Mouse (Mus musculus): ENCODE measurements around the gene Nfu1. TPM values are rescaled to one million over a fixed set of nuclear protein-coding genes. Genes with fewer than 3 reads are reported as not detected.

Nfu1 gene
- polyA plus RNA-seq, 1 experiment from 2014 or later: 86.4 TPM

DNA sequence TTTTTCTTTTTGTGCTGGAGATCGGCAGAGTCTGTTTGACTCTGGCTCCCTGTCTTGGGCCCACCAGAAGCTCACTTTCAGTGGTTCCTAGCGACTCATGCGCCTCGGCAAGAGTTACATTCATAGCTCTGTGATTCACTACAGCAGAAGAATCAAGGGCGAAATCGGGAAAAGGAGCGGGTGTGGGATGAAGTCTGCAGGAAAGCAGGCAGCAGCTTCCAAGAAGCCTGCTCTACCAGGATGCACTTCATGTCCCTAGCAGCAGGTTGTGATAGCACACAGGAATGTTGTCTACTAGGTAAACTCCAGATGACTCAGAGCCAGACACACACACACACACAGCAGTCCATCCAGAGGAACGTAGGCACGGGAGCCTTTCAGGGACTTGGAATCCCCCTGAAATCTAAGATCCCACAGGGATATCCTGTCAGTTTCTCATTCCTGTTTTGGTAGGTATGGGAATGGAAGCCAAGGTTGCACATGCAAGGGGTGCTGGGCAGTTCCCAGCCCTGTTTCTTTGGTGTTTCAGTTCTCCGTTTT lies 42.9 kb downstream of the Nfu1 start:
- Histone ChIP-seq H3K27ac (no peak overlapping the region), H3K36me3 (replicated peaks) (peaks cover 51% of the 10 kb centered on the region), H3K4me1 (no peaks in the 10 kb centered on the region), H3K4me3 (replicated peaks) (no peak overlapping the region), H3K4me2 (no peak overlapping the region), H3K9me3 (no peaks in the 10 kb centered on the region), H3K9ac (no peak overlapping the region), H3K27me3 (no peaks in the 10 kb centered on the region)
- WGBS: 94% methylated on average over 10 of the region's 10 CpGs
- ATAC-seq (ENCODE audit: low FRiP score): no peak

DNA sequence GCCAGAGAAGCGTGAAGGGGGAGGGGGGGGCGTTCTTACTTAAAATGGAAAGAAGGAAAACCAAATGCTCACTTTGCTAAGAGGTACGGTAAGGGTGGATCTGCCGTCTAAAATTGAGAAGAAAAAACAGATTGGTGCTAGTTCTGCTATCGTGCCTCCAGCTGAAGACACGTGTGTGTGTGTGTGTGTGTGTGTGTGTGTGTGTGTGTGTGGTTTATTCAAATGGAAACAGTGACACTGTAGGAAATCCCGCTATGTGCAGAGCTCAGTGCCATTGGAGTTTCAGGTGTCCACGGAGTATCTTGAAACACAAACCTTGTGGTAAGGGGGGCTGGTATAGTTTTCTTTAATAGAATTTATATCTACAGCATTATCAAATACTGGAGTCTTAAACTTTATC lies 45.2 kb downstream of the Nfu1 start:
- no peak overlapping the region for H3K9ac ChIP-seq
- H3K4me3 ChIP-seq (replicated peaks): no peak overlapping the region
- ATAC-seq (ENCODE audit: low FRiP score): no peak
- H3K4me1 ChIP-seq: no peaks in the 10 kb centered on the region
- peaks cover 68% of the 10 kb centered on the region for H3K36me3 ChIP-seq (replicated peaks)
- H3K9me3 ChIP-seq: no peaks in the 10 kb centered on the region
- no peak overlapping the region for H3K27ac ChIP-seq
- 87% methylated on average over 8 of the region's 8 CpGs for WGBS
- no peak overlapping the region for H3K4me2 ChIP-seq
- H3K27me3 ChIP-seq: no peaks in the 10 kb centered on the region

DNA sequence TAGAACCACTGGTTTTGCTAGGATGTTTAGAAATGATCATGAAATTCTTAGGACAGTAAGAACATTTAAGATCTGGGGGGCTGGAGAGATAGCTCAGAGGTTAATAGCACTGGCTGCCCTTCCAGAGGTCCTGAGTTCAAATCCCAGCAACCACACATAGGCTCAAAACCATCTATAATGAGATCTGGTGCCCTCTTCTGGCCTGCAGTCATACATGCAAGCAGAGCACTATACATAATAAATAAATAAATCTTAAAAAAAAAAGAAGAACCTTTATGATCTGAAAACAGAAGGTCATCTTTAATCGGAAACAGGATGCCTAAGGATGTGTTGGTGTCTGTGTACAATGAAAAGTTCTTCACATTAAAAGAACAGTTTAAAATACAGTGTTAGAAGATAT lies 50.7 kb downstream of the Nfu1 start:
- H3K27ac ChIP-seq: no peak overlapping the region
- 98% methylated on average over 1 of the region's 1 CpGs for WGBS
- no peak for ATAC-seq (ENCODE audit: low FRiP score)

DNA sequence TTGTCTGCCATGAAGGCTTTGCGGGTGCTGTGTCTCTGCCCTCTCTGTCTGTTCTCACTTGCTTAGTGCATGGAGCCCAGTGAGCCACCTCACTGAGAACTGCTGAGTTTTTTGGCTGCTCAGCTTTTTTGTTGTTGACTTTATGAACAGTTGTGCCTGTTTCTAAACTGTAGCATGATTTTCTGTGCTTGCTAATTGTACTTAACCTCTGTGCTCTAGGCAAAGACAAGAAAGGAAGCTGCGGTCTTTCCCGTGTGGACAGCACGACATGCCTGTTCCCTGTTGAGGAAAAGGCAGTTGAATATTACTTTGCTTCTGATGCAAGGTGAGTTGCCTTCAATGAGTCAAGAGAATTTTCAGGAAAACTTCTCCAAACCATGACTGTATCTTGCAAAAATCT lies 54.5 kb downstream of the Nfu1 start:
- Histone ChIP-seq H3K36me3 (replicated peaks) (peaks cover 68% of the 10 kb centered on the region), H3K9ac (no peak overlapping the region), H3K4me3 (replicated peaks) (no peak overlapping the region), H3K9me3 (no peaks in the 10 kb centered on the region), H3K4me2 (no peak overlapping the region), H3K4me1 (no peaks in the 10 kb centered on the region), H3K27me3 (no peaks in the 10 kb centered on the region), H3K27ac (no peak overlapping the region)
- 94% methylated on average over 4 of the region's 4 CpGs for WGBS
- ATAC-seq (ENCODE audit: low FRiP score): no peak

More for the DNA sequence above, 50.7 kb downstream of the Nfu1 start:
- Histone ChIP-seq H3K4me2 (no peak overlapping the region), H3K36me3 (replicated peaks) (peaks cover 66% of the 10 kb centered on the region), H3K4me1 (no peaks in the 10 kb centered on the region), H3K9me3 (no peaks in the 10 kb centered on the region), H3K4me3 (replicated peaks) (no peak overlapping the region), H3K9ac (no peak overlapping the region), H3K27me3 (no peaks in the 10 kb centered on the region)

DNA sequence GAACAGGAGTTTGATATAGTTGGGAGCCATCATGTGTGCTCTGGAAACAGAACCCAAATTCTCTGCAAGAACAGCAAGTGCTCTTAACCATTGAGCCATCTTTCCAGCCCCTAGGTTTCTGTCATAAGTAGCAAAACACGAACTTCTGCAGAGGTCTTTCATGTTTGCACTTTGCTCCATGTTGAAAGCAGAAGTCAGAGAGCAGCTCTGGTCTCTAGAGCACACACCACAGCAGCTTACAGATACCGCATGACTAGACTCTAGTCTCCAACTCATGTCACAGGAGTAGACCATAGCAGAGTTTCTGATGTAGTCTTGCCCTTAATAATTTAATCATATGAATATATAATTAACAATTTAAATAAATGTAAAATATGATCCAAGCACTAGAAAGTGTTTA lies 59.2 kb downstream of the Nfu1 start:
- WGBS: 82% methylated on average over 2 of the region's 2 CpGs
- no peaks in the 10 kb centered on the region for H3K4me1 ChIP-seq
- no peak overlapping the region for H3K27ac ChIP-seq
- H3K9ac ChIP-seq: no peak overlapping the region
- no peak overlapping the region for H3K4me3 ChIP-seq (replicated peaks)
- H3K9me3 ChIP-seq: no peaks in the 10 kb centered on the region
- no peak overlapping the region for H3K4me2 ChIP-seq
- ATAC-seq (ENCODE audit: low FRiP score): no peak
- H3K27me3 ChIP-seq: no peaks in the 10 kb centered on the region
- H3K36me3 ChIP-seq (replicated peaks): peaks cover 77% of the 10 kb centered on the region

DNA sequence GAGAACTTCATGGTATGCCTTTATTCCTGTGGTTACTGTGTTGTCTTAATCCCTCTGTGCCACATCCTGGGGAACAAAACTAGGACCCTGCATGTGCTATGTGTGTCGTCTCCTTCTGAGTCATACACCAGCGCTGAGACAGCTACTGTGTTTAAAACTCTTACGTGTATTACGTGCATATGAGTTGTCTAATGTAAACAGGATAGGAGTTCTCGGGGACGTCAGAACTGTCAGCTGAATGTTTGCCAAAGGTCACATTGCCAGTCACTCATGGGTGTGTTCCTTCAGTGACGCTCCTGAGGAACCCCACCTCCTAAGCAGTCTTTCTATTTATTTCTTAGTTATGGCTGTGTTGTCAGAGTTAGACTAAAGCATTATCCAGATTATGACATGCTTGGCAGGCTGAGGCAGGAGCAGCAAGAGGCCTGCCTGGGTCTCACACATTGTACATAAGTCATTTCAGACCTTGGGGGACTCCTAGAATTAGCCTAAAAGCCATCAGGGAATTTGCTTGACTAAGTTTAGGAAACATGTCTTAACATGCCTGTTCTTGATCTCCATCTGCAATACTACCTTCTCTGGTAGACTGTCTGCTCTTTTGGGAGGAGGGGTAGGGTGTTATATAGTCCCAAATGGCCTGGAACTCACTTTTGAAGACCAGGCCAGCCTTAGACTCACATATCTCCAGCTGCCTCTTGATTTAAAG lies 60.3 kb downstream of the Nfu1 start:
- H3K4me2 ChIP-seq: no peak overlapping the region
- no peak for ATAC-seq (ENCODE audit: low FRiP score)
- H3K9me3 ChIP-seq: no peaks in the 10 kb centered on the region
- no peaks in the 10 kb centered on the region for H3K27me3 ChIP-seq
- WGBS: 92% methylated on average over 7 of the region's 7 CpGs
- H3K4me3 ChIP-seq (replicated peaks): no peak overlapping the region
- H3K36me3 ChIP-seq (replicated peaks): peaks cover 76% of the 10 kb centered on the region
- no peak overlapping the region for H3K9ac ChIP-seq
- no peak overlapping the region for H3K27ac ChIP-seq
- H3K4me1 ChIP-seq: no peaks in the 10 kb centered on the region

DNA sequence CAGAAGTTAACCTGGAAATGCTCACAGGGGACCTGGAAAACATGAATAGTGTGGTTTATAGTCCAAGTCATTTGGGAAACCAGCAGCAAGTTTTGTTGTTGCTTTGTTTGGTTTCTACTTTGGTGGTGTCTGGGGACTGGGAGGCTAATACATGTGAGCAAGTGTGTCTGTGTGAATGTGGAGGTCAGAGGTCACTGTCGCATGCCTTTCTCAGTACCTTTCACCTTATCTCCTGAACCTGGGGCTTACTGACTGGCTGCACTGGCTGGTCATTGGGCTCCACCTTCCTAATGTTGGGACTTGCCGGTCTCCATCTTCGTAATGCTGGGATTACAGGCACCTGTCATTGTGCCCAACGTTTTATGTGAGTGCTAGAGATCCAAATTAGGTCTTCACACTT lies 61.6 kb downstream of the Nfu1 start:
- no peaks in the 10 kb centered on the region for H3K9me3 ChIP-seq
- no peaks in the 10 kb centered on the region for H3K4me1 ChIP-seq
- H3K4me2 ChIP-seq: no peak overlapping the region
- no peaks in the 10 kb centered on the region for H3K27me3 ChIP-seq
- peaks cover 66% of the 10 kb centered on the region for H3K36me3 ChIP-seq (replicated peaks)
- WGBS: 93% methylated on average over 4 of the region's 4 CpGs
- H3K9ac ChIP-seq: no peak overlapping the region
- H3K4me3 ChIP-seq (replicated peaks): no peak overlapping the region
- H3K27ac ChIP-seq: no peak overlapping the region
- no peak for ATAC-seq (ENCODE audit: low FRiP score)

DNA sequence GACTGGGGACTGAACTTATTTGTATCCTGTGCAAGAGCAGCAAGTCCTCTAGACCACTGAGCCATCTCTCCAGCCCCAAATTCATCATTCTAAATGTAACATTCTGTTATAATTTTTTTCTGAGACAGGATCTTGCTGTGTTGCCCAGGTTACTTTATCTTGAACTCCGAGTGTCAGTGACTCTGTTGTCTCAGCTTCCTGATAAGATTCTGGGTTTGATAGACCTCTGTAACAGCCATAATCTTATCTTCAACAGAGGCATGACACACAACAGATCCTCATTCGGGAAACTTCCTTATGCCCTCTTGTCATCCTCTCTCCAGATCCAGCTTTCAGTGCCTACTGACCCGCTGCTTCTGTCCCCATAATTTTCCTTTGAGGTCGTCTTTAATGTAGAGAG lies 63.7 kb downstream of the Nfu1 start:
- H3K9ac ChIP-seq: no peak overlapping the region
- WGBS: 94% methylated on average over 4 of the region's 4 CpGs
- H3K4me3 ChIP-seq (replicated peaks): no peak overlapping the region
- H3K27ac ChIP-seq: no peak overlapping the region
- ATAC-seq (ENCODE audit: low FRiP score): no peak
- H3K4me1 ChIP-seq: no peaks in the 10 kb centered on the region
- H3K27me3 ChIP-seq: no peaks in the 10 kb centered on the region
- no peak overlapping the region for H3K4me2 ChIP-seq
- H3K9me3 ChIP-seq: no peaks in the 10 kb centered on the region
- H3K36me3 ChIP-seq (replicated peaks): peaks cover 61% of the 10 kb centered on the region

DNA sequence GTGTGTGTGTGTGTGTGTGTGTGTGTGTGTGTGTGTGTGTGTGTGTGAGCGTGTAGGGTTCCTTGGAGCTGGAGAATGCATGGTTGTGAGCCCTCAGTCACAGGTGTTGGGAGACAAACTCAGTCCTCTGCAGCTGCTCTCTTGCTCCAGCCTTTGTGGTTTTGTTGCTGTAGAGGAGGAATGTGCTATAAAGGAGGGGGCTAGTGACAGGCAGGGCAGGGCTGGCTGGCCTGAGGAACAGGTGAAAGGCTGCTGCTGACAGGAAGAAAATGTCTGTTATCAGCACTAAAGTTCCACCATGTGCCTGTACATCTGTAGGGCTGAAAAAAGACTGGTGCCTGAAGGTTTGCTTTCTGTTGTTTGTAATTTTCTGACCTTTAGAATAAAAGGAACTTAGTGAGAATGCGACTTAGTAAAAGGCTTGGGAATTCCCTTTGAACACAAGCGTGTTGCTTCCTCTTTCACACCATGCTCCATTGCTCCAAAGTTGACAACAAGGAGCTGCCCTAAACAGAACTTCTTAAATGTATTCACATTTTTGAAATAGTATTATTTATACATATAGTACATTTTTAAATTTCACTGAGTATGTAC lies 66.2 kb downstream of the Nfu1 start:
- no peaks in the 10 kb centered on the region for H3K27me3 ChIP-seq
- no peak overlapping the region for H3K4me2 ChIP-seq
- H3K36me3 ChIP-seq (replicated peaks): peaks cover 53% of the 10 kb centered on the region
- no peak overlapping the region for H3K27ac ChIP-seq
- no peak for ATAC-seq (ENCODE audit: low FRiP score)
- no peak overlapping the region for H3K4me3 ChIP-seq (replicated peaks)
- no peak overlapping the region for H3K9ac ChIP-seq
- 92% methylated on average over 3 of the region's 3 CpGs for WGBS
- no peaks in the 10 kb centered on the region for H3K9me3 ChIP-seq
- H3K4me1 ChIP-seq: no peaks in the 10 kb centered on the region

Other genes with a start within 250 kb of the Nfu1 start
- 4.1 and 6.1 TPM in 2 replicates for gene Anxa4, start 215.7 kb upstream of the Nfu1 start, polyA plus RNA-seq (2016; fragmentation: Nextera tagmentation; extraction: Ambion mirVana)
- 29.7 and 32.9 TPM in 2 replicates for gene Aak1, start 159.7 kb upstream of the Nfu1 start, polyA plus RNA-seq (2016; fragmentation: Nextera tagmentation; extraction: Ambion mirVana)
- gene Gfpt1, start 33.6 kb downstream of the Nfu1 start, polyA plus RNA-seq (2016; fragmentation: Nextera tagmentation; extraction: Ambion mirVana): 18.7 and 20.3 TPM in 2 replicates
- gene D6Ertd527e, start 95.5 kb downstream of the Nfu1 start, polyA plus RNA-seq (2016; fragmentation: Nextera tagmentation; extraction: Ambion mirVana): 0.19 TPM in 1 of 2 replicates, not detected in the other

All from forebrain, embryonic 12.5 days (tissue).